Mouse (Mus musculus) left cerebral cortex, adult 6 months (tissue): Measurements from ENCODE around the gene Myo9b. TPM values are rescaled to one million over a fixed set of nuclear protein-coding genes. Genes with fewer than 3 reads are reported as not detected.

Source experiments
- long read RNA-seq, 2 experiments: library from polyadenylated mRNA; unstranded; transcript quantifications; one replicate each; pipeline ENCODE4 v2.0.0; 2019 to 2020
- polyA plus RNA-seq: library from polyadenylated mRNA; unstranded; fragments of <200 nt; fragmentation: Nextera tagmentation; gene quantifications from 2 replicates; pipeline ENCODE4 v1.2.3, GENCODE M21; 2021

The Myo9b gene
- polyA plus RNA-seq, result 1.1 and 1.9 TPM in 2 replicates
- long read RNA-seq, experiment 1, partial matches to known transcripts, result 11 of 17 reads
- long read RNA-seq, experiment 1, other reads (novel, unspliced or antisense), result 6 of 17 reads
- long read RNA-seq, experiment 2, partial matches to known transcripts, result 5 of 5 reads
- long read RNA-seq, experiment 2, other reads (novel, unspliced or antisense), result 0 of 5 reads

GRCm38 (mm10) chr8:71272286-71273150 is at the start of gene Myo9b, which contains the start of gene Haus8:
Gene Myo9b, plus strand, starts transcription at chr8:71272714.
Gene Haus8, minus strand, starts transcription at chr8:71272934.

GRCm38 (mm10) chr8:71366771-71367528 is 94.4 kb downstream of the Myo9b start, which contains the start of gene Use1:
Gene Use1, plus strand, starts transcription at chr8:71366848.

GRCm38 (mm10) chr8:71371236-71371848 is 98.8 kb downstream of the Myo9b start, which contains the start of gene Ocel1:
Gene Ocel1, plus strand, starts transcription at chr8:71371298.

GRCm38 (mm10) chr8:71381421-71381970 is 109.0 kb downstream of the Myo9b start, which contains the start of gene Nr2f6:
Gene Nr2f6, minus strand, starts transcription at chr8:71381960.

GRCm38 (mm10) chr8:71395629-71396028 is 123.1 kb downstream of the Myo9b start, which contains the start of gene Ushbp1:
Gene Ushbp1, minus strand, starts transcription at chr8:71395802.

GRCm38 (mm10) chr8:71396639-71397305 is 124.3 kb downstream of the Myo9b start, which contains the start of gene Babam1:
Gene Babam1, plus strand, starts transcription at chr8:71396861.

GRCm38 (mm10) chr8:71405401-71406098 is 133.0 kb downstream of the Myo9b start, which contains the start of gene Ankle1:
Gene Ankle1, plus strand, starts transcription at chr8:71406010.

Other genes starting within 250 kb of the Myo9b start
- gene Haus8, start 220 bp downstream of the Myo9b start, polyA plus RNA-seq, result 11.5 and 12.2 TPM in 2 replicates
- gene Use1, start 94.1 kb downstream of the Myo9b start, polyA plus RNA-seq, result 169 and 227 TPM in 2 replicates
- 7.5 and 8.3 TPM in 2 replicates for gene Ocel1, start 98.6 kb downstream of the Myo9b start, polyA plus RNA-seq
- gene Nr2f6, start 109.2 kb downstream of the Myo9b start, polyA plus RNA-seq, result 7.4 and 23.6 TPM in 2 replicates
- gene Ushbp1, start 123.1 kb downstream of the Myo9b start, polyA plus RNA-seq, result 1.5 and 2.1 TPM in 2 replicates
- 94.9 and 99.9 TPM in 2 replicates for gene Babam1, start 124.1 kb downstream of the Myo9b start, polyA plus RNA-seq
- gene Ankle1, start 133.3 kb downstream of the Myo9b start, polyA plus RNA-seq, result not detected in 2 replicates
- gene Abhd8, start 190.9 kb downstream of the Myo9b start, polyA plus RNA-seq, result 416 and 457 TPM in 2 replicates
- gene Mrpl34, start 192.2 kb downstream of the Myo9b start, polyA plus RNA-seq, result 139 and 150 TPM in 2 replicates
- gene Dda1, start 196.5 kb downstream of the Myo9b start, polyA plus RNA-seq, result 125 and 142 TPM in 2 replicates
- gene Ano8, start 213.2 kb downstream of the Myo9b start, polyA plus RNA-seq, result 0.43 and 3.1 TPM in 2 replicates
- gene Gtpbp3, start 215.4 kb downstream of the Myo9b start, polyA plus RNA-seq, result 9.0 and 11.7 TPM in 2 replicates
- gene Plvap, start 239.0 kb downstream of the Myo9b start, polyA plus RNA-seq, result 6.2 and 10.7 TPM in 2 replicates